Mouse (Mus musculus): ENCODE measurements around the gene Nmd3. TPM values are rescaled to one million over a fixed set of nuclear protein-coding genes. Genes with fewer than 3 reads are reported as not detected.

The Nmd3 gene
- polyA plus RNA-seq, 1 experiment from 2014 or later, result 156 TPM

GRCm38 (mm10) chr3:69723161-69723560 lies 1.4 kb downstream of the Nmd3 start:
- Histone ChIP-seq H3K4me1 (peaks cover 13% of the 10 kb centered on the region), H3K36me3 (peaks cover 29% of the 10 kb centered on the region), H3K4me3 (peak overlapping the region; percentile 98), H3K27ac (peak overlapping the region; percentile 97; the same call in 1 of the 2 replicates), H3K27me3 (ENCODE audit: low read depth, poor library complexity, severe bottlenecking) (no peaks in the 10 kb centered on the region), H3K9me3 (replicated peaks) (no peaks in the 10 kb centered on the region)
- DNase-seq (ENCODE audit: low spot score), result no peak
- 54% methylated on average over 7 of the region's 7 CpGs for WGBS

GRCm38 (mm10) chr3:69730930-69731329 lies 9.1 kb downstream of the Nmd3 start:
- Histone ChIP-seq H3K27ac (no peak overlapping the region), H3K4me3 (no peak overlapping the region), H3K9me3 (replicated peaks) (no peaks in the 10 kb centered on the region), H3K27me3 (ENCODE audit: low read depth, poor library complexity, severe bottlenecking) (no peaks in the 10 kb centered on the region), H3K4me1 (no peaks in the 10 kb centered on the region), H3K36me3 (peaks cover 86% of the 10 kb centered on the region)
- no peak for DNase-seq (ENCODE audit: low spot score)

DNA sequence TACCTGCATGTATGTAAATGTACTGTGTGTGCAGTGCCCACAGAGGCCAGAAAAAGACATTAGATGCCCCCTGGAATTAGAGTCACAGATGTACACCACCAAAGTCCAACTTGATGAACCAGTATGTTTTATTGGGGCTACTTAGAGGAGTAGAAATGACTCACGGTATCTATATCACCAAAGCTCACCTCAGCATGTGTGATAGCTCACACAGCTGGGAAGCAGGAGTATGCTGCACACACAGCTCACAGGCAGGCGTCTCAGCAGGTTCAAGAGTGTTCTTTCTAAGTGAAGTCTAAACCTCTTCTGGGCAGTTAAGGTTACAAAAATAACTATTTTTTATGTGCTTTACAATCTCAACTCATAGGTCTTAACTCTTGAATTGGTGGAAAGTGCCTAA lies 12.2 kb downstream of the Nmd3 start:
- Histone ChIP-seq H3K4me3 (no peak overlapping the region), H3K36me3 (peaks cover 89% of the 10 kb centered on the region), H3K27me3 (ENCODE audit: low read depth, poor library complexity, severe bottlenecking) (no peaks in the 10 kb centered on the region), H3K4me1 (no peaks in the 10 kb centered on the region), H3K27ac (no peak overlapping the region), H3K9me3 (replicated peaks) (no peaks in the 10 kb centered on the region)
- 89% methylated on average over 2 of the region's 2 CpGs for WGBS
- no peak for DNase-seq (ENCODE audit: low spot score)

GRCm38 (mm10) chr3:69755192-69755591 lies 33.4 kb downstream of the Nmd3 start:
- Histone ChIP-seq H3K9me3 (replicated peaks) (no peaks in the 10 kb centered on the region), H3K4me1 (no peaks in the 10 kb centered on the region), H3K4me3 (no peak overlapping the region), H3K27me3 (ENCODE audit: low read depth, poor library complexity, severe bottlenecking) (no peaks in the 10 kb centered on the region), H3K27ac (no peak overlapping the region), H3K36me3 (peaks cover 73% of the 10 kb centered on the region)
- no peak for DNase-seq (ENCODE audit: low spot score)
- 83% methylated on average over 3 of the region's 3 CpGs for WGBS

GRCm38 (mm10) chr3:69755968-69756367 lies 34.2 kb downstream of the Nmd3 start:
- no peak overlapping the region for H3K4me3 ChIP-seq
- WGBS, result 96% methylated on average over 3 of the region's 3 CpGs

DNA sequence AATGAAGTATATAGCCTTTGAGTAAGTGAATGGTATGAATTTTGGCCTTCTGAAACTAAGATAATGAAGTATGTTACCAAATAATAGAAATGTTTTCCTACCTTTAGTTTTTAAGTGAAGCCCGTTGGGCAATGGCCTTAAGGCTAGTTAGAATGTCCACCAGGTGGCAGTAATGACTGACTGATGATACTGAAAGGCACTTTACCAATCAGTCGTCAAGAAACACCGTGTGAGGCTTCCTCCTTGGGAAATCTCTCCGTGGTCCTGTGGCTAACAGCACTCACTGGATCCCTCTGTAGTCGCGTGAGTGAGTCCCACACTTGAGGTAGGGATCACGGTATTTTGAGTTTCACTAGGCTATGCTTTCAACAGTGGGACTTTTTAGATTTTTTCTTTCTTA lies 34.7 kb downstream of the Nmd3 start:
- DNase-seq (ENCODE audit: low spot score), result peak; percentile 40
- no peaks in the 10 kb centered on the region for H3K4me1 ChIP-seq
- H3K4me3 ChIP-seq, result no peak overlapping the region
- peaks cover 60% of the 10 kb centered on the region for H3K36me3 ChIP-seq
- no peaks in the 10 kb centered on the region for H3K9me3 ChIP-seq (replicated peaks)
- H3K27ac ChIP-seq, result no peak overlapping the region
- WGBS, result 34% methylated on average over 7 of the region's 7 CpGs
- H3K27me3 ChIP-seq (ENCODE audit: low read depth, poor library complexity, severe bottlenecking), result no peaks in the 10 kb centered on the region

More at GRCm38 (mm10) chr3:69755968-69756367, 34.2 kb downstream of the Nmd3 start:
- H3K9me3 ChIP-seq (replicated peaks), result no peaks in the 10 kb centered on the region
- DNase-seq (ENCODE audit: low spot score), result no peak
- H3K4me1 ChIP-seq, result no peaks in the 10 kb centered on the region
- no peak overlapping the region for H3K27ac ChIP-seq
- peaks cover 65% of the 10 kb centered on the region for H3K36me3 ChIP-seq
- no peaks in the 10 kb centered on the region for H3K27me3 ChIP-seq (ENCODE audit: low read depth, poor library complexity, severe bottlenecking)

DNA sequence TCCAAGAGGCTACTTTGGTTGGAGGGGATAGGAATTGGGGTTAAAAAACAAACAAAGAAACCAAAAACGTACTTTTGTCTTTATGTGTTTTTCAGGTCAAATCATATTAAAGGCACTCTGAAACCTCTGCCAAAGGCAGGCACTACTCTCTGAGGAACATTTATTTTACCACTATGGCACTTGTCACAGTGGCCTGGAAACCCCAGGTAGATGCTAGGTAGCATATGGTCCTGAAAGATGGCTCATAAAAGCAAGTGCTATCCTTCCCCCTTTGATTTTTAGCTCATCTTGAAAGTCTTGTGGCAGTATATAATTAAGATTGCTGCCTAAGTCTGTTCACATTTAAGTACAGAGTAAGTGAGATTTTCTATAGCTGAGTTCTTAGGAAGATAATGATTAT lies 35.7 kb downstream of the Nmd3 start:
- DNase-seq (ENCODE audit: low spot score), result no peak
- H3K9me3 ChIP-seq (replicated peaks), result no peaks in the 10 kb centered on the region
- H3K27ac ChIP-seq, result no peak overlapping the region
- no peaks in the 10 kb centered on the region for H3K4me1 ChIP-seq
- H3K27me3 ChIP-seq (ENCODE audit: low read depth, poor library complexity, severe bottlenecking), result no peaks in the 10 kb centered on the region
- no peak overlapping the region for H3K4me3 ChIP-seq
- WGBS, result 96% methylated on average over 1 of the region's 1 CpGs
- H3K36me3 ChIP-seq, result peaks cover 53% of the 10 kb centered on the region

DNA sequence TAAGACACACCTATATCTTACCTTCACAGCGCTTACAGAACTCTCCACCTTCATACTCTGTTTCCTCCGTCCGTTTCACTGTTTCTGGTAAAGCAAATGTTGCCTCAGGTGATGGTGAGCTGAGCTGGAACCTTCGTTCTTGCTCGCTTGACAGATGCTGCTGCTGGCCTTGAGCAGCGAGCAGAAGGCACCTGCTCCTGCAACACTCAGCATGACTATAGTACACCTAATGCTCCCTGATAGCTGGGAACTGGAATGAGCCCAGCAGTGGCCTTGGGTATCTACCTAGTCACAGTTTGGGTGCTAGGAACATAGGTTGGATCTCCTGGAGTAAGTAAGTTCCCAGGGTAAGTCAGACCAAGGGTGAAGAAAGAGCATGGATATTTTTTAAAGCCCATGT lies 38.3 kb downstream of the Nmd3 start:
- WGBS, result 91% methylated on average over 6 of the region's 6 CpGs
- H3K36me3 ChIP-seq, result peaks cover 29% of the 10 kb centered on the region
- H3K27ac ChIP-seq, result no peak overlapping the region

DNA sequence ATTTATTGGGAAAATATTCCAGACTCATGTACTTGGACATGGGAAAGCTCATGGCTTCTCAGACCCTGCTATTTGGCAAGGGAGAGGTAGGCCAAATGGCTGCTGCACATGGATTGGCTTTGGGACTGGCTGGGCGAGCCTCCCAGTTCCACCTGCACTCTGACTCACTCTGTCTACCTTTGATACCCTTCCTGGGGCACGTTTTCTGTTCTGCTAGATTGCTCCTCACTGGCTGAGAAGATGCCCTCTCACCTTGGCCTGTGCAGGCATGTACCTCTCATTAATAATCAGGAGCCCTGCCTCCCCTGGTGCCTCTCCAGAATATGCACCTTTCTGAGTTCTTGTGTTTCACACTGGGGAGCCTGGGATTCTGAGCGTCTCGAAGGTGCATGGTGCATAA lies 39.4 kb downstream of the Nmd3 start:
- 87% methylated on average over 4 of the region's 4 CpGs for WGBS

More for the DNA sequence above, 38.3 kb downstream of the Nmd3 start:
- H3K4me3 ChIP-seq, result no peak overlapping the region
- DNase-seq (ENCODE audit: low spot score), result no peak
- H3K4me1 ChIP-seq, result no peaks in the 10 kb centered on the region
- no peaks in the 10 kb centered on the region for H3K27me3 ChIP-seq (ENCODE audit: low read depth, poor library complexity, severe bottlenecking)
- H3K9me3 ChIP-seq (replicated peaks), result no peaks in the 10 kb centered on the region

GRCm38 (mm10) chr3:69762838-69763368 lies 41.1 kb downstream of the Nmd3 start:
- Histone ChIP-seq H3K4me3 (no peak overlapping the region), H3K9me3 (replicated peaks) (no peaks in the 10 kb centered on the region), H3K4me1 (no peaks in the 10 kb centered on the region), H3K36me3 (peaks cover 26% of the 10 kb centered on the region), H3K27ac (no peak overlapping the region), H3K27me3 (ENCODE audit: low read depth, poor library complexity, severe bottlenecking) (no peaks in the 10 kb centered on the region)
- WGBS, result 79% methylated on average over 6 of the region's 6 CpGs
- no peak for DNase-seq (ENCODE audit: low spot score)

More for the DNA sequence above, 39.4 kb downstream of the Nmd3 start:
- peaks cover 30% of the 10 kb centered on the region for H3K36me3 ChIP-seq
- no peaks in the 10 kb centered on the region for H3K4me1 ChIP-seq
- H3K9me3 ChIP-seq (replicated peaks), result no peaks in the 10 kb centered on the region
- no peak for DNase-seq (ENCODE audit: low spot score)
- H3K27ac ChIP-seq, result no peak overlapping the region
- no peak overlapping the region for H3K4me3 ChIP-seq
- no peaks in the 10 kb centered on the region for H3K27me3 ChIP-seq (ENCODE audit: low read depth, poor library complexity, severe bottlenecking)

DNA sequence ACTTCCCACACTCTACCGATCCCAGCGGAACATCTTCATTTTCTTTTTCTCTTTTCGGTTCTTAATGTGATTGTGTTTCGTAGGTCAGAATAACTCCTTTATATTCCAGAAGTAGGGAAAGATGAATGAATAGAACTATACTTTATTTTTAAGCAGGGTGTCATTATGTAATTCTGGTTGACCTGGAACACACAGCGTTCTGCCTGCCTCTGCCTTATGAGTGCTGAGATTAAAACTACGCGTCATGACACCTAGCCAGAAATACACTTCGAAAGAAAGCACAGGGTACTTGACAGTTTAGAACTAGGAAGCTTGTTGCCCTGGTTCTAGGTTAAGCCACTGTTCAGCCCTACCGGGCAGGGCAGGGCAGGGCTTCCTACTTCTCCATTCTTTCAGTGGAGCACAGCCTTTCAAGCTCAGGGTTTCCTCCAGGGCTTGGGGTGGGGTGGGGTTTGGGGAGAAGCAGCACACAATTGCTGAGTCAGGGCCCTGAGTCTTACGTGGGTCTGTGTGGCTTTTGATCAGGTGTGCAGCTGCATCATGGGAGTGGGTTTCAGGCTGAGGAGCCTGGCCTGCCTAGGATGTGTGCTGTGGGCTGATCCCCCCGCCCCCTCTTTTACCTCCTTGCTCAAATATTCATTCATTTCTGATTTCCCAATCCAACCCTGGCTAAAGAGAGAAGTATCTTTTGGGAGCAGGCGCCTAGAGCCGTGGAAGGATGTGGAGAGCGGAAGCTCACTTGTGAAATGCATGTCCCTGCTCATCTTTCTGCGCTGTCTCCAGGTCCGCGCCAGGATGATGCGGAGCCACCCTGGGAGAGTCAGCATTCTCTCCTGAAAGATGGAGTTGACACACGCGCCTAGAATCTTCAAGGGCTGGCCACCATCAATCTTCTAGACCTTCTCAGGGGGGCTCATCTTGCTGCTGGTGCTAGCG lies 42.1 kb downstream of the Nmd3 start:
- H3K27ac ChIP-seq, result no peak overlapping the region
- no peak for DNase-seq (ENCODE audit: low spot score)

GRCm38 (mm10) chr3:69765206-69765605 lies 43.4 kb downstream of the Nmd3 start:
- Histone ChIP-seq H3K9me3 (replicated peaks) (no peaks in the 10 kb centered on the region), H3K4me3 (no peak overlapping the region), H3K27me3 (ENCODE audit: low read depth, poor library complexity, severe bottlenecking) (no peaks in the 10 kb centered on the region), H3K4me1 (no peaks in the 10 kb centered on the region; the same call in 1 of the 2 replicates), H3K27ac (no peak overlapping the region), H3K36me3 (peaks cover 12% of the 10 kb centered on the region; the same call in 1 of the 2 replicates)
- WGBS, result 95% methylated on average over 11 of the region's 11 CpGs
- no peak for DNase-seq (ENCODE audit: low spot score)

More for the DNA sequence above, 42.1 kb downstream of the Nmd3 start:
- Histone ChIP-seq H3K4me3 (no peak overlapping the region), H3K36me3 (peaks cover 16% of the 10 kb centered on the region), H3K4me1 (no peaks in the 10 kb centered on the region; the same call in 1 of the 2 replicates), H3K9me3 (replicated peaks) (no peaks in the 10 kb centered on the region), H3K27me3 (ENCODE audit: low read depth, poor library complexity, severe bottlenecking) (no peaks in the 10 kb centered on the region)
- 92% methylated on average over 21 of the region's 21 CpGs for WGBS

DNA sequence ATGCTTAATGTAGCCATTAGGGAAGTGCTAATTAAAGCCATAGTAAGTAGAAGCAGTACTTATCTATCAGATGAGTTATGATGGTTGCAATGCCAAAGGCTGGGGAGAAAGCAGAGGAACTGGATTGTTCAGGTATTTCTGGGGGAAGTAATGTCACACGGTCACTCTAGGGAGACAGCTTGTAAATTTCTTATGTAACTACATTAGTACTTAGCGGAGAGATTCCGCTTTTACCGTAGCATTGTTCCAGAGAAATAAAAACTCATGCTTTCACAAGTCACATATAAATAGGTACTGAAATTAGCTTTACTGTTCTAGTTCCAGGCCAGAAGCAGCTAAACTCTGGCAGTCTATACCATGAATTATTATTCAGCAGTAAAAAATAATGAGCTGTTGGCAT lies 47.4 kb downstream of the Nmd3 start:
- no peak for DNase-seq (ENCODE audit: low spot score)
- no peaks in the 10 kb centered on the region for H3K9me3 ChIP-seq (replicated peaks)
- 79% methylated on average over 4 of the region's 4 CpGs for WGBS
- H3K4me3 ChIP-seq, result no peak overlapping the region
- H3K27ac ChIP-seq, result no peak overlapping the region
- no peaks in the 10 kb centered on the region for H3K27me3 ChIP-seq (ENCODE audit: low read depth, poor library complexity, severe bottlenecking)
- no peaks in the 10 kb centered on the region; the same call in 1 of the 2 replicates for H3K4me1 ChIP-seq
- peaks cover 12% of the 10 kb centered on the region; the same call in 1 of the 2 replicates for H3K36me3 ChIP-seq

Measured in limb, embryonic 10.5 days (tissue).